Mouse (Mus musculus) right cerebral cortex, postnatal 10 days (tissue): ENCODE results near the gene Etl4.

Source experiments
- DNase-seq, 2 experiments: peaks; one replicate each; pipeline ENCODE4 v3.0.0; 2021; ENCODE audit warnings: low spot score in 2 of 2

Etl4 gene

GRCm38 (mm10) chr2:20697719-20698118 lies 788.1 kb downstream of the Etl4 start:
- no peak for DNase-seq

DNA sequence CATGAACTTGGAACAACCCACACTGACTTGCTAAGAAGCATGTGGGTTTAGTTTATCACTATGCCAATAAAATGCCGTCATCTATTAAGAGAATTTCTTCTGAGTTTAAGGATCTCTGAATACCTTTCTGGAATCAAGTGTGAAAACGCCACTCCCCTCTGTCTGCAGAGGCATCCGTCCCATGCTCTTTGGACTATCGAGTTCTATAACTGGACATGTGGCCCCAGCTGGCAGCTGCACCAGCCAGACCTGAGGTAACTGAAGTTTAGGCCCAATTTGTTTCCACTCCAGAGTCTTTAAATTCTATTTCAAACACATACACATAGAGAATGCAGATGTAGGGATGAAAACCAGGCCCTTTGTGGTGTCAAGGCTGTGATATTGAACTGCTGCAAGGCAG lies 795.5 kb downstream of the Etl4 start:
- DNase-seq, result no peak

DNA sequence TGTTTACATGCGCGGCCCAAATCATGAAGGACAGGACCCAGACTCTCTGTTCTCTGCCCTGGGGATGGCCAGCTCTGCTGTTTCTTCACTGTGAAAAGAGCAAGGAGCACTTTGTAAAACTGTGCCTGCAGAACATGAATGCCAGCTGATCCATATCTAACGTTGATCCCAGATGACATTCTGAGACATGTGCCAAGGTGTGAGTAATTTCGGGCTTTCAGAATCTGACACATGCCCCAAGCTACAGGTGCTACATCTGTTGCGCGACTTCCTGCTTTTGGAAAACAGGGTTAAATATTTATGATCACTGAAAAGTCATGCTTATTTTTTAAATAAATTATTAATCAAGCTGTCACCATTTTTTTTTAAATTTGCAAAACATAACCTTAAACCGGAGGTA lies 801.0 kb downstream of the Etl4 start:
- DNase-seq, result no peak

DNA sequence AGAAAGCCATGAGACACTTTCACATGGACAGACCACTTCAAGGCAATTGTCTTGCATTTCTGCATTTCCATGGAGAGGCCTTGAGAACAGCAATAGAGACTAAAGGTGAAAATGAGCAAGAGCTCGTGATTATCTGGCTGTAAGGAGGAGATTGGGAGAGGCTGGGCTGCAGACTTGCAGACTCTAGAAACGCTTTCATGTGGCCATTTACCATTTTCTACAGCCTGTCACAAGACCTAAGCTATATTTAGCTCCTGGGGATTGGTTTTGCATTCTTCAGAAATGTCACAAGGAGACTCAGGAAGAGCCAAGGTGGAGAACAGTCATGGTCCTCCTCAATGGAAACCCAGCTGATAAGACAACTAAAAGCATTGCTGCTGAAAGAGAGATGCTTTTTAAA lies 801.4 kb downstream of the Etl4 start:
- no peak for DNase-seq

GRCm38 (mm10) chr2:20719105-20719504 lies 809.5 kb downstream of the Etl4 start:
- DNase-seq, result peak; percentile 50 to 60

DNA sequence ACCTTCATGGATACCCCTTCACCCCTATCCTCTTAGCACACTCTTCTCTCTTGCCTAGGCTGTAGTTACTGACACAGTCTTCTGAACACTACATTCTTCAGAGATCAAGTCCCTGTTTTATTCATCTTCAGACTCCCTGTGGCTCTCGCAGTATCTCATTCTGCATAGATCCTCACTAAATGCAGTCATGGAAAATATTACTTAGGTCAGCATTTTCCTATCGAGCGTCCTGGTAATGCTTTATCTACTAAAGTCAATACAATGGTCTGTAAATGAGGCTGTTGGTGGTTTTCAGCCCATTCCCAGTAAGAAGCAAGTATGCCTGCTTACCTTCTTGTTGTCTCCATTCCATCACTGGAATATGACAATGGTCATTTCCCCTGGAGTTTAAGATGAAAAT lies 811.5 kb downstream of the Etl4 start:
- no peak for DNase-seq

DNA sequence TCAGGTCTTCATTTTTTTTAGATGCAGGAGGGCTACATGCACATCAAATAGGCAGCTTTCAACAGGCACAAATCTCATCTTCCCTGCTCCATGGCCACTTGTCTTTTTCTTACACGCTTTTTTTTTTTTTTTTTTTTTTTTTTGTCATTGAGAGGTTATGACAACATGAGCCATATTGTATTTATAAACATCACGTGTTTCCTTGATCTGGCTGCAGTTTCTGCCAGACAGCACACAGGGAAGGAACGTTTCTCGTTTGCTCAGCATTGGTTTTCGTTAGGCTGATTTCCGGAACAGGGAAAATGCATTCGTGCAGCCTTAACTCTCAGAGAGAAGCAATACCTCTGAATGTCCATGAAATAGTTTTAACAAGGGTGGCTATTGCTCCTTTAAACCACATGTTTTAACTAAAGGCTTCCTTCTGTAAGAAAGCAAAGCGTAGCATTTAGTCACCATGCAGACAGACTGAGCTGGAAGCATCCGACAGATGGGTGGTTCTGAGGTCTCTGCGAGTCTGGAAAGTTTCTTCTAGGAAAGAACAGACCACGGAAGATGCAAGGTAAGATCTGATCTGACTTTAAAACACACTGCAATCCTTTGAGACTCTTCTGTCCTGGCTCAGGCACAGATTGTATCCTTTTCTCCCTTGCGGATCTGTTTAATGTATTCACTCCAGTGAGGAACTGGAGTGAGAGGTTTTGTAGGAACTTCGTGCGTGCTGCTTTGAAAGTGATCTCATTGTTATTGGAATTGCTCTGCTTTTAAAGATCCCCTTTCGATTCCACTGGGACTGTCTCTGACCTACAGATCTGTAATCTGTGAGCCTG lies 812.8 kb downstream of the Etl4 start:
- DNase-seq, result peak in 1 of 2 experiments; percentile 28

GRCm38 (mm10) chr2:20723990-20724745 lies 814.6 kb downstream of the Etl4 start:
- no peak for DNase-seq

DNA sequence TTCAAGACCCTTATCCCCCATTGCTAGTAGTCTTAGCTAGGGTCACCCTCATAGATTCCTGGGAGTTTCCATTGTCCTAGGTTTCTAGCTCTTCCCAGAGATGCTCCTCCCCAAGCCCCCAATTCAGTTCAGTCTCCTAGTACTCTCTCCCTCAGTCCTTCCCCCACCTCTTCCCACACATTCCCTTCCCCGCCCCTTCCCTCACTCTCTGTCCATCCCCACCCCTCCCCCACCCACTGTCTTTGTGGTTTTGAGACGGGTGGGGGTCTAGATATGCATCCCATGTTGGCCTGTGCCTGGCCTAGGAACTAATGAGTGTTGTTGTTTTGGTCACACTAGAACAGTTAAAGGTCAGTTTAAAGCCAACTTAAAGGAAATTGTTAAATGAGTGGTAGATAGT lies 817.4 kb downstream of the Etl4 start:
- DNase-seq, result no peak

GRCm38 (mm10) chr2:20727752-20728438 lies 818.3 kb downstream of the Etl4 start:
- no peak for DNase-seq

GRCm38 (mm10) chr2:20735444-20735843 lies 825.9 kb downstream of the Etl4 start:
- DNase-seq, result no peak

- no peak for DNase-seq
Measured at GRCm38 (mm10) chr2:20736324-20737015, 826.9 kb downstream of the Etl4 start.

- DNase-seq, result no peak
Measured at GRCm38 (mm10) chr2:20737112-20737808, 827.7 kb downstream of the Etl4 start.

DNA sequence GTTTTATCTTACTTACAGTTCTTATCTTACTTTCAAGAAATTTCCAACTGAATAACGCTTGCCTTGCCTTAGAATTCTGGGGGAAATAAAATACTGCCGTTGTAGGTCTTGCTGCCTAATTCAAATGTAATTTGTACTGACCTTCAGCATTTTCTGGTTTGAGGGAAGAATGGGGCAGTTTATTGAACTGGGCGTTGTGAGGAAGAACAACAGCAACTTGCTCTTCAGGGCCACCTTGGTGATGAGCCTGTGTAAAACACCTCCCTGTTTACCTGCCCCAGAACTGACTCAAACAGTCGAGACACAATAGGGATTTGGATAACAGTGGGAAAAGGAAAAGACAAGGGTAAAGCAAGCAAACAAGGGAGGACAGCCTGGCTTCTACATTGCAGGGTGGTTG lies 828.3 kb downstream of the Etl4 start:
- no peak for DNase-seq

- peak in 1 of 2 experiments; percentile 38 for DNase-seq
Measured at GRCm38 (mm10) chr2:20747723-20748122, 838.1 kb downstream of the Etl4 start.

GRCm38 (mm10) chr2:20748481-20748880 lies 838.9 kb downstream of the Etl4 start:
- no peak for DNase-seq

DNA sequence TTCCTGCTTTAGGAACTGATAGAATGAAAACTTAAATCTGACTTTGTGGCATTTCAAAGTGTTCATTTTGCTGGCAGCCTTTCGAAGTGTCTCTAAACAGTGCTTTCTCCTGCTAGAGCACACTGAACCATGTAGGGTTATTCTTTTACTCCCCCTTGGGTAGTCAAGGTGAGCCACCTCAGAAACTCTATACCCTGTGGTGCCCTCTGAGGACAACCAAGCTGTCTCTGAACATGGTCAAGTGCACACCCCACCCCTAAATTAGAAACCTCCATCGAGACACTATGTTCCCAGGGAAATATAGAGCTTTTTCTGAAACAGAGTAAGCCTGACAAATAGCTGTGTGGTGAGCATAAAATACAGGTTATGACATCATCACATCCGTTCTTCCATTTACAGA lies 840.1 kb downstream of the Etl4 start:
- DNase-seq, result no peak

DNA sequence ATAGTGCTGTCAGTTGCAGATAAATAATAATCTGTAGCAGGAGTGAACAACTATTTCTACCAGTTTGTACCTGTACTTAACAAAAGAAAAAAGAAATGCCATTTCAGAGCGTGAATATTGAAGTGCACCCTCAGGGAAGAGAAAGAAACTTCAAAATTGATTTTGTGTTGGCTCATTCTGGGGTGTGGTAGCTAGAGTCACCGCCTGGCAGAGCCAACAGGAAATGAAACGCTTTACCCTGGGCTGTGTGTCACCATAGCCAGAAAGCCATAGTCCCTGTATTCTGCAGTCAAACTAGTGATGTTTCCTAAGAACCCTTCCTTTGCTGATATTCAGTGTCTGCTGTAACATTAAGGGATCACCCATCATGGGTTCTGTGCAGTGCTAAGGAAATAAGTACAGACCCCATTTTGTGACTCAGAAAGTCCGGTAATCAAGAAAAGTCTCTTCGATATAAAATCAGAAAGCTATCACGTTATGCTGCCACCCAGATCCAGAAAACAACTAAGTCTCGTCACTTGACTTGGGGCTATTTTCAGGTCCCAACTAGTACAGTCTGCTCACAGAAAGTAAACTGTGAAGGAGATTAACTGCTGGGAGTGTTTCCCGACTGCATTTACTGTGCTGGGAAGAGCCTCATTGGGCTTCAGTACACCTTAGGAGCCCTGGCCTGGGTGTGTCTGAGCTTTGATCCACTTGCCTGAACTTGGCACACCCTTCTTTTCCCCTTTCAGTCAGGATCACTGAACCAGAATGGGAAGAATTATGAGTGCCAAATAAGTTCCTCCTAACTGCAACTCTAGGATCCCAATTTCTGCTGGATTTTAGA lies 843.9 kb downstream of the Etl4 start:
- no peak for DNase-seq

- DNase-seq, result no peak
Measured at GRCm38 (mm10) chr2:20756964-20757363, 847.4 kb downstream of the Etl4 start.

GRCm38 (mm10) chr2:20759045-20759662 lies 849.6 kb downstream of the Etl4 start:
- no peak for DNase-seq
